Mouse (Mus musculus): ENCODE data around the gene Arsa.

Gene Arsa

GRCm38 (mm10) chr15:89488611-89489117 is 11.4 kb upstream of the Arsa start:
- DNase-seq: no peak

GRCm38 (mm10) chr15:89488182-89488581 is 11.0 kb upstream of the Arsa start:
- no peak for DNase-seq

GRCm38 (mm10) chr15:89480584-89480983 is 3.4 kb upstream of the Arsa start:
- no peak for DNase-seq

- no peak for DNase-seq
Observed at GRCm38 (mm10) chr15:89478622-89479021, 1.4 kb upstream of the Arsa start.

- DNase-seq: no peak
Observed at GRCm38 (mm10) chr15:89477806-89478205, 581 bp upstream of the Arsa start.

- DNase-seq: no peak
Observed at GRCm38 (mm10) chr15:89476475-89476815, 780 bp downstream of the Arsa start.

- DNase-seq: peak; percentile 94
Observed at GRCm38 (mm10) chr15:89475611-89476474, 1.4 kb downstream of the Arsa start.

GRCm38 (mm10) chr15:89475293-89475600 is 2.0 kb downstream of the Arsa start:
- DNase-seq: no peak

GRCm38 (mm10) chr15:89474596-89475292 is 2.5 kb downstream of the Arsa start:
- peak; percentile 14 for DNase-seq

- no peak for DNase-seq
Observed at GRCm38 (mm10) chr15:89473921-89474320, 3.3 kb downstream of the Arsa start.

GRCm38 (mm10) chr15:89473370-89473769 is 3.9 kb downstream of the Arsa start:
- no peak for DNase-seq

GRCm38 (mm10) chr15:89471476-89471875 is 5.7 kb downstream of the Arsa start:
- no peak for DNase-seq

- DNase-seq: no peak
Observed at GRCm38 (mm10) chr15:89468577-89468976, 8.6 kb downstream of the Arsa start.

- no peak for DNase-seq
Observed at GRCm38 (mm10) chr15:89465052-89465451, 12.2 kb downstream of the Arsa start.

- DNase-seq: peak; percentile 35
Observed at GRCm38 (mm10) chr15:89463334-89464235, 13.6 kb downstream of the Arsa start.

- no peak for DNase-seq
Observed at GRCm38 (mm10) chr15:89462176-89462575, 15.0 kb downstream of the Arsa start.

GRCm38 (mm10) chr15:89461321-89461720 is 15.9 kb downstream of the Arsa start:
- DNase-seq: no peak

GRCm38 (mm10) chr15:89460298-89460697 is 16.9 kb downstream of the Arsa start:
- no peak for DNase-seq

- DNase-seq: no peak
Observed at GRCm38 (mm10) chr15:89459821-89460220, 17.4 kb downstream of the Arsa start.

- DNase-seq: no peak
Observed at GRCm38 (mm10) chr15:89458942-89459341, 18.3 kb downstream of the Arsa start.

GRCm38 (mm10) chr15:89455642-89456041 is 21.6 kb downstream of the Arsa start:
- DNase-seq: no peak

GRCm38 (mm10) chr15:89454857-89455256 is 22.4 kb downstream of the Arsa start:
- no peak for DNase-seq

GRCm38 (mm10) chr15:89453865-89454478 is 23.3 kb downstream of the Arsa start, which contains the start of gene Mapk8ip2:
Mapk8ip2 (plus strand) TSS chr15:89453913.
- no peak for DNase-seq
